Mouse (Mus musculus) T-cell, adult 2 months (primary cell): ENCODE measurements around the gene Ushbp1.

Experiments
- DNase-seq: peaks from one replicate; pipeline ENCODE4 v3.0.0; 2022; ENCODE audit warnings: low spot score

Ushbp1 gene

DNA sequence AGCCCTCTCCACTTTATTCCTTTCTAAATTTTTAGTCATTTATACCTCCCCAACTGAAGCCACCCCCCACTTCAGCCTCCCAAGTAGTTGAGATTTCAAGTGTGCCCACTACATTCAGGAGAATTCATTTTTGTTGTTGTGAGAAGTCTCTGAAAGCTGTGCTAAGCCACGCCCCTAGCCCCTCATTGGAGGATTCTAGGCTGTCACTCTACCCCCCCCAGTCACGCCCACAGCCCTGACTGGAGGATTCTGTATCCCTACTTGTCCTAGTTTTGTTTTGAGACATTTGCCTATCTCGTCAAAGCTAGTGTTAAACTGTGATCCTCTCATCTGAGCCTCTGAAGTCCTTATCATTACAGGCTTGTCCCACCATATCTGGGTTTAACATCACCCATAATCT is 2.7 kb downstream of the Ushbp1 start:
- no peak for DNase-seq

DNA sequence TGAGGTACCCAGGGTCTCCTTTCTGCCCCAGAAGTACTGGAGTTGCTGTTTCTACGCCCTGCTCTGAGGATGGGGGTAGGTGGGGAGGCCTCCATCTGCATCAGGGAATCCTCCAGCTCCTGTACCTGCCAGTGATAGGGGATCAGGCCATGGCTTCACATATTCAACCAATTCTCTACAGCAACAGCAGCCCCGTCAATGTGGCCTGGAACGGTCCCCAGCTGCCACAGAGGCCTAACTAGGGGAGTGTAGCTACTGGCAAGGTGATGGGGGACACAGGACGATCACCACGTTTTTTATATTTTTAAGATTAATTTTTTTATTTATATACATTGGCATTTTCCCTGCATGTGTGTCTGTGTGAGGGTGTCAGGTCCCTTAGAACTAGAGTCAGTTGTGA is 3.2 kb downstream of the Ushbp1 start:
- no peak for DNase-seq

DNA sequence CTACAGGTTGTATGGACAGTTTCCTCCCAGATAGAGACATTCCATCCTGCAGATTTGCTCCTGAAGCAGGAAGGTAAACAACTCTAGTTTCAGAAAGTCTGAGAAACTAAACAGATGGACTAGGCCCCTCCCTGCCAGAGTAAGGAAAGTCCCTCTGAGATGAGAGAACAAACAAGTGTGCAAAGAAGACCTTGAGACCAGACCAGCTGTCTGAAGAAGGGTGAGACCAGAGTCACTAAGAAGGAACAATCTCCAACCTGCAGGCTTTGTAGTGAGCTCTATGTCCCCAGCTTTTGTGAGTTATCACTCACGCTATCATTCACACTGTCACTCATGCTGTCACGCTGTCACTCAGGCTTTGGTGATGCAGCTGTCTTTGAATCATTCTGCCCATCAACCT is 3.9 kb downstream of the Ushbp1 start:
- DNase-seq = no peak

DNA sequence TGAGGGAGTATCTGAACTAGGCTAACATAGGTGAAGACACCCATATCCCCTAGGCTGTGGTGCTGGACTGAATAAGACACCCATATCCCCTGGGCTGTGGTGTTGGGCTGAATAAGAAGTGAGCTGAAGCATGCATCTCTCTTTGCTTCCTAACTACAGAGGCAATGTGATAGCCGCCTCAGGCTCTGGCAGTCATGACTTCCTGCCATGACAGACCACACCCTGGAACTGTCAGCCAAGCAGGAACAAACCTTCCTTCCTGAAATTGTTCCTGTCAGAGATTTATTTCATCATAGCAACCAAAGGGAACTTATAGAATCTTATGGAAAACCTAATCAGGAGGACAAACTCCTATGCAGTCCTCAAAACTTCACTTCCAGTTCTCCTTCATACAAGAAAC is 7.3 kb downstream of the Ushbp1 start:
- DNase-seq = no peak

DNA sequence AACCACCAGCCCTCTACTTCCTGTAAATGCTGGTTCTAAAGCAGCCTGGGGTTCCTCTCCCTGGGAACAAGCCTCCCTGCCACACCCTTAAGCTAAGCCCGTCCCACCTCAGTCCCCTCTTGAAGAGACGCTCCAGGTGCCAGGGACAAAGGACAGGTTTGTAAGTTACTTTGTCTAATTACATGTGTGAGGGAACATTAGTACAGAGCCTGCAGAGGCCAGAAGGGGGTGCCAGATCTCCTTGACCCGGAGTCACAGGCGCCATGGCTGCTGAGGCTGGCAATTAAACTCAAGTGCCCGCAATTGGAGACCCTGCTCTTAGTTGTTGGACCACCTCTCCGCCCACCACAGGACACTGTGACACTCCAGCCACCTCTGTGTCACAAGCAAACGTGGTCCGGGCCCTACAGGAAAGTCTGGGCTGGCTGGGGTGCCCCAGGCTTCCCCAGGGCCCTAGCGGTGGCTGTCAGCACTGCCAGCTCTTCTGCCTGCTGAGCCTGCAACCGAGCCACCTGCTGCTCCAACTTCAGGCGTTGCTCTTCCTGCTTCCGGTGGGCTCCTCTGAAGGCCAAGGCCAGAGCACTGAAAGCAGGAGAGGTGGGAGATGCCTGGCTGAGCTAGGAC is 10.3 kb downstream of the Ushbp1 start:
- DNase-seq = no peak

DNA sequence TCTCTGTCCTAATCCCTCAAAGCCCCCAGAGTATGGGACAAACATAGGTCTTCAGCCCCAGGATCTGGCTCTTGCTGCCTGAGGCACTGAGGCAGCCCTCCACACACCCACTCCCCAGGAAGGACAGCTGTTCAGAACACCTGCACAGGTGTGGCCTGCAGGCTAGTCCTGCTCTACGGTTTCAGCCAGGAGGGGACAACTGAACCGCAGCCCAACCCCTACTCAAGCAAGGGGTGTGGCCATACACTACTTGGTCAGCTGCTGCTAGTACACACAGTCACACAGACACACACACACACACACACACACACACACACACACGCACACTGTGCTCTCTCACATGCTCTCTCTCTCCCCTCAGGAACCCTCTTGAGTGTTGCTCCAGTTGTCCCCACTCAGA is 11.7 kb downstream of the Ushbp1 start:
- no peak for DNase-seq

DNA sequence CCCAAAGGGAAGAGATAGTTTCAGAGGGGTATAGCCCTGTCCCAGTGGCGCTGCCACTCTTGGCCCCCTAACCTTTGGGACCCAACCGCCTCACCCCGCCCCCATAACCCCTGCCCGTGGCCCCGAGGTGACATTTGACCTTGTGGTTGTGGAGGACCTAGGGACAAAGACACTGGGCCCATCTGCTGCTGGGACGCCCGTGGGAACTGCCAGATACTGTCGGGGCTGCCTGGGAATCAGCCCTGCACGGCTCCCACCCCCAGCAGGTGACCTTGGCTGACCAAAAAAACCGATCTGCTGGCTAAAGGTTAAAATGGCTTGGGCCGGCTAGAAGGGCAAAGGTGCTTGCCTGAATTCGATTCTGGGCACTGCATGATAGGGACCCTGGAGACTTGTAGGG is 12.2 kb downstream of the Ushbp1 start:
- DNase-seq = no peak

DNA sequence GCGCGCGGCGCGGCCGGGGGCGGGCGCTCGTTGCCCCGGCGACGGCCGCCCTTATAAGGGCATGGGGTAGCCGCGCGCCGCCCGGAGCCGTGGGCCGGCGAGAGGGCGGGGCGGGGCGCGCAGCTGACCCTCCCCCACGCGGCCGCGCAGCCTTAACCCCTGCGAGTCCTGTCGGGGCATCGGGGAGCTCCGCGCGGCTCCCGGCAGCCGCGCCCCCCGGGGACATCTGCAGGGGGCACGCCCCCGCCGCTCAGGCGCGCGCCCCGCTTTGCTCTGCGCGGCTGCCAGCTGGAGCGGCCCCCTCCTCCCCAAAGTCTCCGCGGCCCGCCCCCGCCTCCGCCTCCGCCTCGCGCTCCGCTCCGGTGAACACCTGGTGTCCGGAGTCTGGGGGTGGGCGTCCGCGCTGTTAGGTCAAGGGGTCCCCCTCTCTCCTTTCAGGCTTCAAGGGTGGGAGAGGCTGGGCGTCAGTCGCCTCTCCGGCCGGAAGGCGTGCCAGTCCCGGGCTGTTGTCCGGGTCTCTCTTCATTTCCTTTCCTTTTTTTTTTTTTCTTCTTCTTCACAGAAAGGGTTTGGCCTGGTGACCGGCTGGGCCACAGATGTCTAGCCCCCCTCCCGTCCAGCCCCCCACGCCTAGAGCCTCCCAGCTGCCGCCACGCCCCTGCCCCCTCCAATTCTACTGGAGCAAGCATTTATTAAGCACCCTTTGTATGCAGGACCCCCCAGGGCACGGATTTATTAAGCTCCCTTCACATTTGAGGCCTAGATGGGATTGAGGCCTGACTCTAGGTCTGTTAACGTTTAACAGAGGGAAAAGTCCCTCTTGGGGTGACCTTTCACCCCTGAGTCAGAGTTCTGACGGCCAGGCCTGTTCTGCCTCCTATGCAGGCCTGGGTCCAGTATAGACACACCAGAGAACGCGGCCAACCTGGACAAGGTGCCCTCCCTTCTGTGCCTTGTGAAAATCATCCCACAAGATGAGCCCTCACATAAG is 13.3 kb downstream of the Ushbp1 start:
- DNase-seq = peak; percentile 60

DNA sequence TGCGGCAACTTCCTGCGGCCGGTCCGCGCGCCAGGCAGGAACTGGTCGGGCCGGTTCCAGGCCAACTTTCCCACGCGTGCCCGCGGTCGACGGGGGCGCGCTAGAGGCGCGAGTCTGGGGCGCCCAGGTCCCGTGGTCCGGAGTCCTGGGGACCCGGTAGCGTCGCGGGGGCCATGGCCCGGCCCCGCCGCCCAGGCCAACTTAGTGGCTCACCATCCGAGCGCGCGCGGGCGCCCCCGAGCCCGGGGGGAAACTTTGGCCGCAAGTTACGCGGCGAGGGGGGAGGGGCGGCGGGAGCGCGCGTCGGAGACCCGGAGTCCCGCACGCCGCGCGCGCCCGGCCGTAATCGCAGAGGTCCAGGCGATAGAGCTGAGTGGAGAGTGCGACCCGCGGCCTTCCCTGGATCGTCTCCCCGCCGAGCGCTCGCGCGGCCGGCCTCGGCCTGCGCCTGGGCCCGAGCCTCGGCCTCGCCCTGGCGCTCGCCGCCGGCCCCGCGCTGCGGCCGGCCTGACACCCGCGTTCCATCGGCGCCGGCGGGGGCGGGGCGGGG is 14.1 kb downstream of the Ushbp1 start, which contains the start of gene Nr2f6:
Gene Nr2f6 (minus strand): TSS at position 540 of the 550 bp plus-strand sequence.
- no peak for DNase-seq

DNA sequence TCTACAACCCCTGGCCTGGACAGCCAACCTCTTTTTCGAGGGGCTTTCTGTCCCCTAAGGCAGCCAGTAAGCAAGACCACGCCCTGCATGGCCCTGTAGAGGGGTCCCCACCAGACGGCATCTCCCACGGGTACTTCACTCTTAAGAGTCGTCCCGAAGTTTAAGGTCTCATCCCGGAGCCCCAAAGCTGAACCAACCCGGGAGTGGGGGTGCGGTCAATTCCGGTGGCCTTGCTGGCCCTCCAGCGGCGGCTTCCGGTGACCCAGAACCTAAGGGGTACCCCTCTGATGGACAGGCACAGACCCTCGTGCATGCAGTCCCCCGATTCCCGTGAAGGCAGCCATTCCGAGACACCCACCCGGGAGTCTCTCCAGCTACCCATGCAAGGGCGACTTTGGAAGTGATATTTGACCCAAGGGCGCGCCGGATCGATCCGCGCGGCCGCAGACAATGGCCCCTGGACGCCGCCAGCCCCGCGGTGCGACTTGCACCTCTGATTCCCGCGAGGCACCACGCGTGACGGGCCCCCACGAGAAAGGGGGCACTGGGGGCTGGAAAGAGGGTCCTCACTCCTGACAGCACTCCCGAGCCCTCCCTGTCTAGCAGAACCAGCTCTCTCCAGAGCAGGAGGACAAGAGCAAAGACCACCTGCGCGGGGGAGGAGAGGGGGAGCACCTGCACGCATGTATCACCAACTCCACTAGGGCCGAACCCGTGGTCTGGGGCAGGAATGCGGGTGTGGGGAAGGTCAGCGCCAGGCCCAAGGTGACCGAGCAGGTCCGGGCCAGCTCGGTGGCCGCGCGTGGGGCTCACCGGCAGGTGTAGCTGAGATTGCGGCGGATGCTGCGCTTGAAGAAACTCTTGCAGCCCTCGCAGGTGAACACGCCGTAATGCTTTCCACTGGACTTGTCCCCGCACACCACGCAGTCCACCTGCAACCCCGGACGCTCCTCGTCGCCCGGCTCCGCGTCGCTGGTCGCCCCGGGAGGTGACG is 15.1 kb downstream of the Ushbp1 start:
- DNase-seq = no peak

DNA sequence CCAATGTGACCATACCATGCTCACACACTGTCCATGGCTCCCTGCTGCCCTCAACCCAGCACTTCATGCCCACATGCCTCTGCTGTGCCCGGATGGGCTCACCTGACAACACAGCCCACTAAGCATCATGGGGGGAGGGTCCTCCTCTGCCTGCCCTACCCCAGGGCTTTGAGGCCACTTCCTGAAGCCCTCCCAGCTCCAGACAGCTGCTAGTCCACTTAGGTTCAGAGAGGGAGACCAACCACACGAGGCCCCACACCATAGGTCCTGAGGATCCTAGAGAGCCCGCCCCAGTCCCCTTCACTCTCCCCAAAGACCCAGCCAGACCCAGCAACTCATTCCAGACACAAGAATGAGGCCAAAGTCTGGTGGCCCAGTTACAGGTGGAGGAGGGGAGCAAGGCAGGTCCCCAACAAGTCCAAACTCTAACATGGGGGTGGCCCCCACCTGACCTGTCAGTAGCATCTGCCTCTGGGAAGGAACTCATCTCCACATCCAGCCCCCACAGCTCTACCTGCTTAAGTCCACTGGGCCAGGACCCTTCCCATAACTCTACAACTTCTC is 16.0 kb downstream of the Ushbp1 start:
- DNase-seq = no peak

DNA sequence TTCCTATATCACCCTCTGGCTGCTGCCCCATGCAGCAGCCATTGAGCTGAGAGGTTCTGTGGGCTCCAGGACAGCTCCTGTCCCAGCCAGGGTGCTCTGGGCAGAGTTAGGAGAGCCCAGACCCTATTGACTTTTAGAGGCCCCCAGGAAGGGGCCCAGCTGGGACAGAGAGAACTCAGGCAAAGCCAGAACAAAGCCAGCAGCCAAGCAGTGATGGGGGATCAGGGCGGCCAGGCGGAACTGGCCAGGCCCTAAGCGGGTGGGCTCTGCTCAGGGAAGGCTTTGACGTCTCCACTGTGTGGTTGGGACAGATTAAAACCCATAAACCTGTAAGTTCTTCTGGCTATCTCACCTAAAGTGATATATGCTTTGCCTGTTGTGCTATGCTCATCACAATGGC is 16.6 kb downstream of the Ushbp1 start:
- DNase-seq = no peak

DNA sequence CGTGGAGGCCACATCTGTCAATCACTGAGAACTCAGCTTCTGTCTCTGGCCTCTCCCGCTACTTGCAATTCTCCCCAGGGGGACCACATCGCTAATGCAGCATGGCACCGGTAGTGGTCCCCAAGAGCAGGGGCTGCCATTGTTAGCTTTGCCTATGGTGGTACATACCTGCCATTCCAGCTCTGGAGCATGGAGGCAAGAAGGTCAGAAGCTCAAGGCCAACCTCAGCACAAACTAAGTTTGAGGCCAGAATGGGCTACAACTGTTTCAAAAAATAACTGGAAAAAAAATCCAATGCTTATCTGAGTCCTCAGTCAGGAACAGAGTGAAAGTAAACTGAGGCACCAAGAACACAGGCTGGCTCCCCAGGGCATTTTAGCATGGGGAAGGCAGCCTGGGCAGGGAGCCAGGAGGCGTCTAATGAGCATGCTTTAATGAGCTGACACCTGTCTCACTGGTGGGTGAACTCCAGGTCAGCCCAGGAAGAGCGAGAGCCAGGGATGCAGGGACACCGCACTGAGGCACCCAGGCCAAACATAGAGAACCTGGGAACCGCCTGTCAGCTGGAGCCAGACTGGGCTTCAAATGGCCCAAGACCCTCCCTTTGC is 19.1 kb downstream of the Ushbp1 start:
- DNase-seq = no peak

DNA sequence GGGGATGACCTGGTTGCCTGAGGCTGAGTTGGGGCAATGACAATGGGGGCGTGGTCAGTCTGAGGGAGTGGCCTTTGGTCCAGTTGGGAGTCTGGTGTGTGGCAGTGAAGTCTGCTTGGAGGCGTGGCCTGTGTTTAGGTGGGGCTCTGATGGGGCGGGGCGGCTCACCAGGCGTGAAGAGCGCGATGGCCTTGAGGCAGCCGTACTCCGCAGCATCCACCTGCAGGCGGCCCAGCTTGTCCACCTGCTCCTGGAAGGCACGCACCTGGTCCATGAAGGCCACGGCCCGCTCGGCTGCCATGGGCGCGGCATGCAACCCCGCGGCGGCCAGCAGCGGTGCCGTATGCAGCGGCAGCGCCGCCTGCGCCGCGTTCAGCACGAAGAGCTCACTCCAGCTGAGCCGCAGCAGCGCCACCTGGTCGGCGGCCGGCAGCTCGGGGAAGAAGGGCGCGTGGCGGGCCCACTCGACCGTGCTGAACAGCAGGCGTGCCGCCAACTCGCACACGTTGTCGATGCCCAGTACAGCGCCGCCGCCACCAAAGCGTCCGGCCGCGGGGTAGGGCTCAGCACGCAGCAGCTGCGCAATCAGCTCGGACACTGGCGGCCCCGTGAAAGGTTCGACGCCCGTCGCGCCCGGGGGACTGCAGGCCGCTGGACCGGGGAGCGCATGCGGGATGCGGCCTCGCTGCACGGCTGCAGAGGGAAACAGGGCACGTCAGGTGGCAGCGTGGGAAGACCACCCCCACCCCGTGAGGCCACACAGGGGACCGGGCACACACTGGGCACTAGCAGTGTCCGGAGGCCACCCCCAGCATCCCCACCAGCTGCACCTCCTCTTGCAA is 19.8 kb downstream of the Ushbp1 start:
- no peak for DNase-seq

DNA sequence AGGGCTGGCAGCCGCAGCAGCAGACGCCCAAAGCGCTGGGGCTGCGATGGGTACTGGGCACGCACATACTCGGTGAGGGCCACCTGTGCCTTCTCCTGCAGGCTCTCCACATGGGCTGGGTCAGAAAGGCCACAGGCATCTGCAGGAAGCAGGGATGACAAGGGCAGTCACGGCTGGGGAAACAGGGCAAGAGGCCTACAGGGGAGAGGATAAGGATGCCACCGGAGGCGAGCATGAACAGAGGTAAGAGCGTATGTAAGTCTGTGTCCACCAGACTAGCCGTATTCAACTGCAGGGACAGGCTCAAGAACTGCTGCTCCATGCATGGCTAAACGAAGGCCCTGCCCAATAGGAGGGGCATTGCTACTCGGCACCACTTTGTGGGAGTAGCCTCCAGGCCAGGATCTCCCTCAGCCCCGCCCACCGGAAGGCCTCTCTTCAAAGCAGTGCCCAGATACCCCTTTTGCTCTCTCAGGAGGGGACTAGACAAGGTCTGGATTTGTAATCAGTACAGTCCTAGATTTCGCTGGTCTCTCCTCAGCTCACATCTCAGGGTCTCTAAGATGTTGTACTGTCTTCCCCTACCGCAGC is 20.9 kb downstream of the Ushbp1 start:
- DNase-seq = no peak

DNA sequence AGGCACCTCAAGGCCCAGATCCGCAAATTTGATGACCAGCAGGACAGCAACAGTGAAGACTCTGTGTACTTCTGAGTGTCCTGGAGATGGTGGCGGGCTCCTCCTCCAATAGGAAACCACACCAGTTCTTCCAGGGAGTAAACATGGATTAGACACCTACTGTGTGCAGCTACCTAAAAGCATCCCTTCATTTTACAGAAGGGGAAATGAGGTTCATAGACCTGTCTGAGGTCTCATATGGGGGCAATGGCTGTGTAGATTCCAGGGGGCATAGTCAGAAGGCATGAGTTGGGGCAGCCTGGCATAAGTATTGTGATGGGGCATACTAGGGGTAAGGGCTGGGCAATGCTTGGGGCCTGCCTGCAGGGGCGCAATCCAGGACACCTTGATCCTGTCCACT is 22.6 kb downstream of the Ushbp1 start:
- no peak for DNase-seq

DNA sequence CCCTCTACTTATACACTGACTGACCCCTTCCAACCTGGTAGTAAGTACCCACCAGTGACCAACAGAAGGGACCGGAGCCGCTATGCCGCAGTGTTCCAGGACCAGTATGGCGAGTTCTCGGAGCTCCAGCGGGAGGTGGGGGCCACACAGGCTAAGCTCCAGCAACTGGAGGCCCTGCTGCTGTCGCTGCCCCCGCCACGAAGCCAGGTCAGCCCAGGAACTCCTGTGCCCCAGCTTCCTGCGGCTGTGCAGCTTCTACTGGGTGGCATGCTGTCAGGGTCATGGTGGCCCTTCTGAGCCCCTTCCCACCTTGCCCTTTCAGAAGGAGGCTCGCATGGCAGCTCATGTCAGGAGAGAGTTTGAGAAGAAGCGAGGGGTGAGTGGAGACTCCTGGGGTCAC is 23.2 kb downstream of the Ushbp1 start:
- DNase-seq = no peak

DNA sequence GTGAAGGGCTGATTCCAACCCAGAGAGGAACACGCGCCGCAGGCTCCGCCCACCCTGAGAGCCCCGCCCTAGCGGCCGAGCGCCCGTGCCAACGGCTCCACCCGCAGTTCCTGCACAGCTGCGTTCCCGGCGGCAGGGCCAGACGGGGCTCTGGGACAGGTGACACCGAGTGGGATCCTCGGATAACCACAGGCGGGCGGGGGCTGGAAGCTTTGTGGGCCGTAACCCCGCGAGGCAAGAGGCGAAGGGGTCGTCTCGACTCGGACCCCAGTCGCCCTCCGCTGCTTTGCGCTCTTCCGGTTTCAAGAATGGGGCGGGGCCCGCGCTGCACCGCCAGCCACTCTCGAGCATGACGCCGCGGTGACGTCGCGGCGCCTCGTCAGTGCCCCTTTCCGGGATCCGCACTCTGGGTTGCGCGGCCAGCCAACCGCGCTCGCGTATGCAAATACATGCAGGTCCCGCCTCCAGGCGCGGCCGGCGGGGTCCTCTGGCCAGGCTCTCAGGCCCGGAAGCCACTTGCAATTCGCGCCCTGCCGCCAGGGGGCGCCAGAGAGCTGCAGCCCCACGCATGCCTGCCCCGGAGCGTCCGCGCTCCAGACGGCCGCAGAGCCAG is 24.3 kb downstream of the Ushbp1 start, which contains the start of gene Ocel1:
Gene Ocel1 (plus strand): TSS at position 63 of the 613 bp plus-strand sequence.
- DNase-seq = peak; percentile 99

DNA sequence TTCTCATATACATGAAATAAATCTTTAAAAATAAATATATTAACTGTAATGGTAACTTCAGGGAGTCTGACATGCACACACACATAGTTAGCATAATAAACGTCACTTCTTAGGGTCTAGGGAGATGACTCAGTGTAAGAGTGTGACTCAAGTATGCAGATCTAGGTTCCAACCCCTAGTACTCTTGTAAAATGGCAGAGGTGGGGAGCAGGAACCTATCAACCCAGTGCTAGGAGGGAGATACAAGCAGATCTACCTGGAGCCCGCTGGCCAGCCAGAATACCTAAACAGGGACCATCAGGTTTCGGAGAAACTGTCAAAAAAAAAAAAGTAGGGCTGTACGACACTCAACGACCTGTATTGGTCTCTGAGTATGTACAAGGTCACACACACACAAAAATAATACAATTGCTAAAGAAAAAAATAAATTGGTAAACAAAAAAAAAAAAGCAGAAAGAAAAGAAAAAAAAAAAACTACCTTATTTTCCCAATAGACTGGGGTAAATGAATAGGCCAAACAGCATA is 24.8 kb downstream of the Ushbp1 start:
- DNase-seq = no peak
